Mouse (Mus musculus) MEL (cell line): ENCODE results near the gene Cntnap2.

ENCODE experiments used
- CHD1 ChIP-seq: IDR thresholded peaks from 2 replicates; pipeline ENCODE4 v1.6.1; 2012; ENCODE audit warnings: low read depth, mild to moderate bottlenecking, inconsistent platforms, low read length, improper control_type of control experiment
- CTCF ChIP-seq, 3 experiments: IDR thresholded peaks in 2 of 3; conservative IDR thresholded peaks in 1 of 3; 2 replicates each; pipeline ENCODE4 v1.5.1; 2011 to 2012; ENCODE audit warnings: low read length in 3 of 3, low read depth in 2 of 3, mild to moderate bottlenecking in 2 of 3, improper control_type of control experiment in 1 of 3, inconsistent platforms in 1 of 3, mixed read lengths in 1 of 3, moderate library complexity in 1 of 3; ENCODE audit not compliant: control insufficient read depth in 1 of 3, insufficient read depth in 1 of 3, poor library complexity in 1 of 3, severe bottlenecking in 1 of 3
- EP300 ChIP-seq, 2 experiments: IDR thresholded peaks; 2 replicates each; pipeline ENCODE4 v1.6.1; 2011; ENCODE audit warnings: improper control_type of control experiment in 2 of 2, low read length in 2 of 2, low read depth in 1 of 2, mild to moderate bottlenecking in 1 of 2
- GATA1 ChIP-seq: IDR thresholded peaks from 2 replicates; pipeline ENCODE4 v1.6.1; 2011; ENCODE audit warnings: low read depth, low read length, improper control_type of control experiment
- KAT2A ChIP-seq: conservative IDR thresholded peaks from 2 replicates; pipeline ENCODE4 v1.6.1; 2012; ENCODE audit warnings: low read depth, low read length, improper control_type of control experiment, inconsistent platforms
- NRF1 ChIP-seq: IDR thresholded peaks from 2 replicates; pipeline ENCODE4 v1.6.1; 2014; ENCODE audit warnings: low read depth, mild to moderate bottlenecking, inconsistent platforms, low read length, improper control_type of control experiment, moderate library complexity; ENCODE audit not compliant: poor library complexity, insufficient read depth, severe bottlenecking
- USF2 ChIP-seq, 2 experiments: IDR thresholded peaks; 2 replicates each; pipeline ENCODE4 v1.6.1; 2011 to 2012; ENCODE audit warnings: improper control_type of control experiment in 2 of 2, low read length in 2 of 2, borderline replicate concordance in 1 of 2, inconsistent platforms in 1 of 2, low read depth in 1 of 2, mild to moderate bottlenecking in 1 of 2; ENCODE audit not compliant: insufficient read depth in 1 of 2

DNA sequence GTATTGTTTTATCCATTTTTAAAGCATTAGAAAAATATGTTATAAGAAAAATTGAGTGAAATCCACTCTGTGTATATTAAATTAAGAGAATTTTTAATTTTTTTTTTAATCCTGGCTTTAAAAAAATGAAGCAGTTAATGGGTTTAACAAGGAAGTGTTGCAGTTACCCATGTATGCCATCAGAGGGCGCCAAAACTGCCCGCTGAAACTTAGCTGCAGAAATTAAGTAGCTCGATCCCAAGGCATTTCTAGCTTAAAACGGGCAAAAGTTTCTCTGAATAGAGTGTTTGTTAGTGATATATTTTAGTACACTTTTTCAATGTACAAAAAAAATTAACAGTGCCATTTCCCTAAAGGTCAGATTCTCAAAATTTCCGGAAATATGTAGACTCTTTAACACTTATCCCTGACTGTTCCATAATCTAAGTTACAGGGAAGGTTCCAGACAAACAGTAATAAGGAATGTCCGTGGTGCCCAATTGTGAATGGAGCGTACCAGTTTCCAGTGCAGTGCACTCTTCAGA is 2132.2 kb downstream of the Cntnap2 start:
- TF ChIP-seq USF2 (IDR thresholded peaks at IDR 0.05; ENCODE audit: borderline replicate concordance in 1 of 2, insufficient read depth in 1 of 2, low read depth in 1 of 2, low read length in 2 of 2) (no peak), CHD1 (no peak), CTCF (IDR thresholded peaks at IDR 0.05 in 2 of 3, conservative IDR thresholded peaks at IDR 0.05 in 1 of 3; ENCODE audit: control insufficient read depth in 1 of 3, insufficient read depth in 1 of 3, low read depth in 2 of 3, low read length in 3 of 3, poor library complexity in 1 of 3, severe bottlenecking in 1 of 3) (peak; percentile 48 to 59 (median 56)), NRF1 (no peak), GATA1 (no peak), EP300 (IDR thresholded peaks at IDR 0.05; ENCODE audit: low read depth in 1 of 2, low read length in 2 of 2) (no peak), KAT2A (no peak)
